Mouse (Mus musculus): Measurements from ENCODE around the gene Fzd9.
"Not testable (repeated sequence)": the region's sequence is repeated elsewhere in the genome, so short reads cannot be mapped to it uniquely, and the experiment has no call there.

Gene Fzd9

GRCm38 (mm10) chr5:135248956-135249676 is 1.9 kb downstream of the Fzd9 start:
- DNase-seq (ENCODE audit: low spot score) = no peak

- DNase-seq (ENCODE audit: low spot score) = no peak
Measured at GRCm38 (mm10) chr5:135247337-135247736, 3.7 kb downstream of the Fzd9 start.

GRCm38 (mm10) chr5:135246531-135246930 is 4.5 kb downstream of the Fzd9 start:
- no peak for DNase-seq (ENCODE audit: low spot score)

- no peak for DNase-seq (ENCODE audit: low spot score)
Measured at GRCm38 (mm10) chr5:135243166-135243565, 7.9 kb downstream of the Fzd9 start.

- no peak for DNase-seq (ENCODE audit: low spot score)
Measured at GRCm38 (mm10) chr5:135242608-135243007, 8.4 kb downstream of the Fzd9 start.

GRCm38 (mm10) chr5:135242136-135242535 is 8.9 kb downstream of the Fzd9 start:
- no peak for DNase-seq (ENCODE audit: low spot score)

GRCm38 (mm10) chr5:135241474-135241873 is 9.6 kb downstream of the Fzd9 start:
- DNase-seq (ENCODE audit: low spot score) = no peak

- DNase-seq (ENCODE audit: low spot score) = no peak
Measured at GRCm38 (mm10) chr5:135238832-135239231, 12.2 kb downstream of the Fzd9 start.

GRCm38 (mm10) chr5:135236571-135236970 is 14.5 kb downstream of the Fzd9 start:
- peak; percentile 55 for DNase-seq (ENCODE audit: low spot score)

GRCm38 (mm10) chr5:135233166-135233920 is 17.7 kb downstream of the Fzd9 start:
- no peak for DNase-seq (ENCODE audit: low spot score)

- DNase-seq (ENCODE audit: low spot score) = no peak
Measured at GRCm38 (mm10) chr5:135230186-135230585, 20.8 kb downstream of the Fzd9 start.

GRCm38 (mm10) chr5:135225879-135226278 is 25.2 kb downstream of the Fzd9 start:
- DNase-seq (ENCODE audit: low spot score) = not testable (repeated sequence)

- no peak for DNase-seq (ENCODE audit: low spot score)
Measured at GRCm38 (mm10) chr5:135224169-135224568, 26.9 kb downstream of the Fzd9 start.

- no peak for DNase-seq (ENCODE audit: low spot score)
Measured at GRCm38 (mm10) chr5:135222066-135222465, 29.0 kb downstream of the Fzd9 start.

- DNase-seq (ENCODE audit: low spot score) = no peak
Measured at GRCm38 (mm10) chr5:135220941-135221340, 30.1 kb downstream of the Fzd9 start.

GRCm38 (mm10) chr5:135216871-135217270 is 34.2 kb downstream of the Fzd9 start:
- no peak for DNase-seq (ENCODE audit: low spot score)

- DNase-seq (ENCODE audit: low spot score) = no peak
Measured at GRCm38 (mm10) chr5:135208197-135208596, 42.8 kb downstream of the Fzd9 start.

GRCm38 (mm10) chr5:135202763-135203162 is 48.3 kb downstream of the Fzd9 start:
- no peak for DNase-seq (ENCODE audit: low spot score)
